Mouse (Mus musculus): Measurements from ENCODE around the gene Kif9.
A peak's percentile ranks its signal among the peaks of the same experiment; 100 is the strongest.

Kif9 gene

GRCm38 (mm10) chr9:110529002-110529737 is 52.4 kb downstream of the Kif9 start:
- no peak for DNase-seq (ENCODE audit: low read depth, low spot score)

- no peak for DNase-seq (ENCODE audit: low read depth, low spot score)
Measured at GRCm38 (mm10) chr9:110530650-110531049, 53.9 kb downstream of the Kif9 start.

- DNase-seq (ENCODE audit: low read depth, low spot score) = no peak
Measured at GRCm38 (mm10) chr9:110531151-110531791, 54.5 kb downstream of the Kif9 start.

GRCm38 (mm10) chr9:110531914-110532489 is 55.2 kb downstream of the Kif9 start:
- DNase-seq (ENCODE audit: low read depth, low spot score) = peak; percentile 76

GRCm38 (mm10) chr9:110532538-110533291 is 56.0 kb downstream of the Kif9 start, which contains the start of gene Setd2:
Gene Setd2 (plus strand): TSS chr9:110532597.
- peak; percentile 58 for DNase-seq (ENCODE audit: low read depth, low spot score)

- no peak for DNase-seq (ENCODE audit: low read depth, low spot score)
Measured at GRCm38 (mm10) chr9:110533645-110534044, 56.9 kb downstream of the Kif9 start.

GRCm38 (mm10) chr9:110535114-110535513 is 58.4 kb downstream of the Kif9 start:
- DNase-seq (ENCODE audit: low read depth, low spot score) = no peak

- no peak for DNase-seq (ENCODE audit: low read depth, low spot score)
Measured at GRCm38 (mm10) chr9:110536636-110537035, 59.9 kb downstream of the Kif9 start.

- no peak for DNase-seq (ENCODE audit: low read depth, low spot score)
Measured at GRCm38 (mm10) chr9:110538511-110538910, 61.8 kb downstream of the Kif9 start.

- DNase-seq (ENCODE audit: low read depth, low spot score) = no peak
Measured at GRCm38 (mm10) chr9:110541988-110542387, 65.2 kb downstream of the Kif9 start.

GRCm38 (mm10) chr9:110548261-110548660 is 71.5 kb downstream of the Kif9 start:
- no peak for DNase-seq (ENCODE audit: low read depth, low spot score)

- DNase-seq (ENCODE audit: low read depth, low spot score) = no peak
Measured at GRCm38 (mm10) chr9:110568309-110568708, 91.6 kb downstream of the Kif9 start.
